Mouse (Mus musculus): Measurements from ENCODE around the gene Tmem156. TPM values are rescaled to one million over a fixed set of nuclear protein-coding genes. Genes with fewer than 3 reads are reported as not detected.

Gene Tmem156
- polyA plus RNA-seq, 1 experiment from 2014 or later: 0.74 TPM

DNA sequence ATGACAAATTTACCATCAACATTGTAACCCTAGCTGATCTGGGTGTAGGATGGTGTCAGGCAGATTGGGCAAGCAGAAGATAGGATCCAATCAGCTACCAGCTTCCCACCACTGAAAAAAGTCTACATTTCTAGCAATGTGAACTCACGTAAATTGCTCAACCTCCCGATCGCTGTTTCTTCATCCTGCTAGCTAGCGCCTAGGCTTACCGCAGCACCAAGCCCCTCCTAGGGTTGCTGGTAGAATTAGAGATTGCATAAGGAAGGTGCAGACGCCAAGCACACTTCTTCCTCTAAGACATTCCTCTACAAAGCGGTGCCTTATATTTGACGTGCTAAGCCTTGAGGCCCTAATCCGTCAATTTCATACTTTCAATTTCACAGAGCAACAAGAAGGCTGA, 53.6 kb downstream of the Tmem156 start:
- no peak for DNase-seq (ENCODE audit: low spot score)
- H3K36me3 ChIP-seq (ENCODE audit: control insufficient read depth, insufficient read depth, low read length): peaks cover 17% of the 10 kb centered on the region
- 82% methylated on average over 9 of the region's 9 CpGs for WGBS
- no peak overlapping the region for H3K27ac ChIP-seq (ENCODE audit: low read depth)
- no peak overlapping the region for H3K4me2 ChIP-seq (ENCODE audit: low read length)
- H3K4me3 ChIP-seq (ENCODE audit: low read depth, low read length): no peak overlapping the region
- ATAC-seq (replicated peaks; ENCODE audit: low FRiP score, low TSS enrichment, low read depth): no peak
- H3K9me3 ChIP-seq (ENCODE audit: control insufficient read depth, low read length): no peaks in the 10 kb centered on the region
- H3K4me1 ChIP-seq (replicated peaks; ENCODE audit: control insufficient read depth, insufficient read depth, low read length): no peaks in the 10 kb centered on the region
- H3K9ac ChIP-seq (ENCODE audit: low read length): no peak overlapping the region
- no peaks in the 10 kb centered on the region for H3K27me3 ChIP-seq (replicated peaks; ENCODE audit: control insufficient read depth, insufficient read depth, low read length)

DNA sequence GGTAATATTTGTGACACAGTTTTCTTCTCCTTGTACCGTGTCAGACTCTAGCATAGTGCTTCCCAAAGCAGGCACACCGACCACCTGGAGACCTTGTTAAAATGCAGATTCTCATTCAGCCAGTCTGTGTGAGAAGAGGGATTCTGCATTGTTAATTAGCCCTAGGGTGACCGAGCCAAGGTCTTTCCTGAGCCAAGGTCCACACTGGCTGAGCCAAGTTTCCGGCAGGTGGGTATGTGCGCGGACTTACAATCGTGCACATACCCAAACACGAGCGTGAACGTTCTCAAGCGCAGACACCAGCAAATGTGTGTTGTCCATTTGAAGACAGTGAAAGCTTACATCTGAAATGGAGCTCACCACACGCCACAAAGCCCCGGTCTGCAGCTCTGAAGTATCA, 55.3 kb downstream of the Tmem156 start:
- DNase-seq (ENCODE audit: low spot score): no peak
- Histone ChIP-seq H3K36me3 (ENCODE audit: control insufficient read depth, insufficient read depth, low read length) (peaks cover 17% of the 10 kb centered on the region), H3K9ac (ENCODE audit: low read length) (no peak overlapping the region), H3K4me2 (ENCODE audit: low read length) (no peak overlapping the region), H3K27me3 (replicated peaks; ENCODE audit: control insufficient read depth, insufficient read depth, low read length) (no peaks in the 10 kb centered on the region), H3K9me3 (ENCODE audit: control insufficient read depth, low read length) (no peaks in the 10 kb centered on the region), H3K4me1 (replicated peaks; ENCODE audit: control insufficient read depth, insufficient read depth, low read length) (no peaks in the 10 kb centered on the region), H3K4me3 (ENCODE audit: low read depth, low read length) (no peak overlapping the region), H3K27ac (ENCODE audit: low read depth) (no peak overlapping the region)
- WGBS: 84% methylated on average over 13 of the region's 13 CpGs
- no peak for ATAC-seq (replicated peaks; ENCODE audit: low FRiP score, low TSS enrichment, low read depth)

DNA sequence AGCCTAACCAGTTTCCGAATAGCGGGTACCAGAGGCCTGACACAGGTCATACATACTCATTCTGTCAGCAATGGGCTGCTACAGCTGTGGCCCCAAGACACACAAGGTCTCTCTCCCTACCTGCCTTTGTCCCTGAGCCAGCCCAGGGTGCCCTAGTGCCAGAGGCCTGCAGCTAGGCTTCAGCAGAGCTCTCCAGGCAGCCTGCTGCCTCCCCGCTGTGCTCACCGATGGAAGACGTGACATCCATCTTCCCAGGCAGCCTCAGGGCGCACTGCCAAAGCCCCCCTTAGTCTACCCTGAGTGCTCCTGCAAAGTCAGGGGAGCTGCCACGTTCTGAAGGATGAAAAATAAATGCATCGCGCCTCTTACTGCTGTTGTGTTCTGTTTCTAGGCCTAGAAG, 63.9 kb downstream of the Tmem156 start:
- ATAC-seq (replicated peaks; ENCODE audit: low FRiP score, low TSS enrichment, low read depth) (no peak), DNase-seq (ENCODE audit: low spot score) (peak; percentile 66)
- Histone ChIP-seq H3K27me3 (replicated peaks; ENCODE audit: control insufficient read depth, insufficient read depth, low read length) (no peaks in the 10 kb centered on the region), H3K4me2 (ENCODE audit: low read length) (no peak overlapping the region), H3K9ac (ENCODE audit: low read length) (no peak overlapping the region), H3K36me3 (ENCODE audit: control insufficient read depth, insufficient read depth, low read length) (peaks cover 13% of the 10 kb centered on the region; the same call in 1 of the 2 replicates), H3K4me1 (replicated peaks; ENCODE audit: control insufficient read depth, insufficient read depth, low read length) (no peaks in the 10 kb centered on the region), H3K9me3 (ENCODE audit: control insufficient read depth, low read length) (no peaks in the 10 kb centered on the region), H3K27ac (ENCODE audit: low read depth) (no peak overlapping the region), H3K4me3 (ENCODE audit: low read depth, low read length) (no peak overlapping the region)
- WGBS: 41% methylated on average over 9 of the region's 9 CpGs

DNA sequence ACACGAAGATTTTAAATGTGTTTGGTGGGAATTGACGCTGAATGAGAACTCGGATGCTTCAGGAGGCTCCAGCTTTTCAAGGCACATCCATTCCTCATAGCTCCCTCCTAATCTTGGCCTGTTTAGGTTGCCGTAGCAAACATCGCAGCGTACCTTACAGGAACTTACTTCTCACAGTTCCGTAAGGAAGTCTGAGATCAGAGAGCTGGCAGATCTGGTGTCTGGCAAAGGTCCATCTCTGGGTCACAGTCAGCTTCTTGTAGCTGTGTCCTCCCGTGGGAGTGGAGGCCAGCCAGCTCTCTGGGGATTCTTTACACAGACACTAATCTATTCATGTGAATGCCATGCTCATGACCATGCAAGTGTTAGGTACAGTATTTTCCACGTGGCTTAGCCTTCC, 65.2 kb downstream of the Tmem156 start:
- no peak for DNase-seq (ENCODE audit: low spot score)
- H3K27ac ChIP-seq (ENCODE audit: low read depth): no peak overlapping the region
- no peak overlapping the region for H3K4me3 ChIP-seq (ENCODE audit: low read depth, low read length)
- no peaks in the 10 kb centered on the region for H3K4me1 ChIP-seq (replicated peaks; ENCODE audit: control insufficient read depth, insufficient read depth, low read length)
- no peaks in the 10 kb centered on the region for H3K9me3 ChIP-seq (ENCODE audit: control insufficient read depth, low read length)
- no peak overlapping the region for H3K4me2 ChIP-seq (ENCODE audit: low read length)
- no peak overlapping the region for H3K9ac ChIP-seq (ENCODE audit: low read length)
- ATAC-seq (replicated peaks; ENCODE audit: low FRiP score, low TSS enrichment, low read depth): no peak
- 70% methylated on average over 9 of the region's 9 CpGs for WGBS
- H3K36me3 ChIP-seq (ENCODE audit: control insufficient read depth, insufficient read depth, low read length): peaks cover 17% of the 10 kb centered on the region
- no peaks in the 10 kb centered on the region for H3K27me3 ChIP-seq (replicated peaks; ENCODE audit: control insufficient read depth, insufficient read depth, low read length)

DNA sequence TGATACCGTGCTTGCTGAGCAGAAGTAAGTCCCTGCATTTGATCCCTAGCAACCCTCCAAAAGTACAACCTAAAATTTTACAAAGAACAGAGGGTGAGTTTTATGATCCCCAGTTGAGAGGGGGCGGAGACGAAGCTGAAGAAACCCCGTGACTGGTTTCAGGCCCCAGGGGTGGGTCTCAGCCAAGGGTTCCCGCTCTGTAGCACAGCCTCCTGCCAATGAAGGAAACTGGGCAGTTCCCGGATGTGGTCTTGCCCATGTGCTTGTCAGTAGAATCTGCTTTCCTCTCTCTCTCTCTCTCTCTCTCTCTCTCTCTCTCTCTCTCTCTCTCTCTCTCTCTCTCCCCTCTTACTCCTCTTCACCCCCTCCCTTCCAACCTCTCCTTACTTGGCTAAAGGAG, 66.0 kb downstream of the Tmem156 start:
- H3K27me3 ChIP-seq (replicated peaks; ENCODE audit: control insufficient read depth, insufficient read depth, low read length): no peaks in the 10 kb centered on the region
- H3K9ac ChIP-seq (ENCODE audit: low read length): no peak overlapping the region
- H3K4me2 ChIP-seq (ENCODE audit: low read length): no peak overlapping the region
- no peak overlapping the region for H3K27ac ChIP-seq (ENCODE audit: low read depth)
- no peak overlapping the region for H3K4me3 ChIP-seq (ENCODE audit: low read depth, low read length)
- 48% methylated on average over 6 of the region's 6 CpGs for WGBS
- no peaks in the 10 kb centered on the region for H3K9me3 ChIP-seq (ENCODE audit: control insufficient read depth, low read length)
- peaks cover 14% of the 10 kb centered on the region for H3K36me3 ChIP-seq (ENCODE audit: control insufficient read depth, insufficient read depth, low read length)
- DNase-seq (ENCODE audit: low spot score): no peak
- no peak for ATAC-seq (replicated peaks; ENCODE audit: low FRiP score, low TSS enrichment, low read depth)
- H3K4me1 ChIP-seq (replicated peaks; ENCODE audit: control insufficient read depth, insufficient read depth, low read length): no peaks in the 10 kb centered on the region

DNA sequence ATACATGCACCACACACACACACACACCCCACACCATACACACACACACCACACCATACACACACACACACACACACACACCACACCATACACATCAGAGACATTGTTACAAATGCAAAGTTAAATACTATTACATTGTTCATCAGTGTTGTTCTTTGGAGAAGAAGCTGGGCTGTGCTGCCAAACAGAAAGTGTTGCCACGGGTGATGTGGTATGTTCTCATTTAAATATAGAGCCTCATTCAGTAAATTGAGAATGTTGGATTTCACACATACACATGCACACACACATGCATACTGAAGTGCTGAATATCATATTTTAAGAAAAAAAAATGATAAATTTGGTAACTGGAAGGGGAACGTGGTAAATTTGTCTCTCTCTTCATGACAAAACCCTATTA, 67.3 kb downstream of the Tmem156 start:
- Histone ChIP-seq H3K9ac (ENCODE audit: low read length) (no peak overlapping the region), H3K4me2 (ENCODE audit: low read length) (no peak overlapping the region), H3K27me3 (replicated peaks; ENCODE audit: control insufficient read depth, insufficient read depth, low read length) (no peaks in the 10 kb centered on the region), H3K4me1 (replicated peaks; ENCODE audit: control insufficient read depth, insufficient read depth, low read length) (no peaks in the 10 kb centered on the region), H3K36me3 (ENCODE audit: control insufficient read depth, insufficient read depth, low read length) (peaks cover 10% of the 10 kb centered on the region; the same call in 1 of the 2 replicates), H3K27ac (ENCODE audit: low read depth) (no peak overlapping the region), H3K4me3 (ENCODE audit: low read depth, low read length) (no peak overlapping the region), H3K9me3 (ENCODE audit: control insufficient read depth, low read length) (no peaks in the 10 kb centered on the region)
- WGBS: 81% methylated on average over 2 of the region's 2 CpGs
- DNase-seq (ENCODE audit: low spot score) (no peak), ATAC-seq (replicated peaks; ENCODE audit: low FRiP score, low TSS enrichment, low read depth) (no peak)

DNA sequence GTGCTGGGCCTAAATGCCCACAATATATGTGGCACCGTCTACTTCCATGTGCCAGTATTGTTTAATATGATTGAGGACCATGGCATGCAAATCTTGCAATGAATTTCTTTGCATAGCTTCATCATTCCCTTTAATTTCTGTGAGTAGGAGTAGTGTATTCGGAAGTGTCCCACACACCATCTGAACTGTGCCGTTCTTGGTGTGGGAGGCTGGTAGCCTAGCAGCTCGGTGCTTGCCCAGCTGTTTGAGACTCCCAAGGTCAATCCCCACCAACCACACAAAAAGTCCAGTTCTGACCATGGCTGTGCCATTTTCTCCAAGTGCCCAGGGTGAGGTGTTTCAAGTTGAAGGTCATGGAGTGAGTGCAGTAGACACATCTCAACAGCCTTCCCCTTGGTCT, 69.9 kb downstream of the Tmem156 start:
- H3K4me1 ChIP-seq (replicated peaks; ENCODE audit: control insufficient read depth, insufficient read depth, low read length): no peaks in the 10 kb centered on the region
- no peak for DNase-seq (ENCODE audit: low spot score)
- H3K9ac ChIP-seq (ENCODE audit: low read length): no peak overlapping the region
- no peak overlapping the region for H3K27ac ChIP-seq (ENCODE audit: low read depth)
- no peaks in the 10 kb centered on the region for H3K9me3 ChIP-seq (ENCODE audit: control insufficient read depth, low read length)
- H3K4me3 ChIP-seq (ENCODE audit: low read depth, low read length): no peak overlapping the region
- H3K36me3 ChIP-seq (ENCODE audit: control insufficient read depth, insufficient read depth, low read length): peaks cover 15% of the 10 kb centered on the region; the same call in 1 of the 2 replicates
- H3K4me2 ChIP-seq (ENCODE audit: low read length): no peak overlapping the region
- 91% methylated on average over 4 of the region's 4 CpGs for WGBS
- H3K27me3 ChIP-seq (replicated peaks; ENCODE audit: control insufficient read depth, insufficient read depth, low read length): no peaks in the 10 kb centered on the region
- ATAC-seq (replicated peaks; ENCODE audit: low FRiP score, low TSS enrichment, low read depth): no peak

DNA sequence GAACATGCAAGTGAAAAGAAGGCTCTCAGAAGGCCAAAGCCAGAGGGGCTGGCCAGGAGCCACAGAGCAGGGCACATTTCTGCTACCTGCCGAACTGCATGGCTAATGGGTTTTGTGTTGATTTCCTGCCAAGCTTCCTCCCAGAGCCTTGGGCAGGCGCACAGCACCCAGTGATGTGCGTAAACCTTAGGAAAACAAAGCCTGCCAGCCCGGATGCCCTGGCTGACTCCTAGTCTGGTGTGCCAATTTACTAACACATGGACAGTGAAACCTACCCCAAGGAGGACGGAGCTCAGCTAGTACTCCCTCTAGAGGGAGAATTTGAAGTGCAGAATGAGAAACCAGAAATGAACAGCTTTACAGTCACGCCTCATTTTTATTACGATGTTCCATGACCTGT, 72.1 kb downstream of the Tmem156 start:
- DNase-seq (ENCODE audit: low spot score): no peak
- no peak for ATAC-seq (replicated peaks; ENCODE audit: low FRiP score, low TSS enrichment, low read depth)
- H3K4me3 ChIP-seq (ENCODE audit: low read depth, low read length): no peak overlapping the region
- H3K4me1 ChIP-seq (replicated peaks; ENCODE audit: control insufficient read depth, insufficient read depth, low read length): no peaks in the 10 kb centered on the region
- H3K27ac ChIP-seq (ENCODE audit: low read depth): no peak overlapping the region
- no peaks in the 10 kb centered on the region for H3K27me3 ChIP-seq (replicated peaks; ENCODE audit: control insufficient read depth, insufficient read depth, low read length)
- H3K9ac ChIP-seq (ENCODE audit: low read length): no peak overlapping the region
- WGBS: 71% methylated on average over 7 of the region's 7 CpGs
- H3K9me3 ChIP-seq (ENCODE audit: control insufficient read depth, low read length): no peaks in the 10 kb centered on the region
- peaks cover 18% of the 10 kb centered on the region; the same call in 1 of the 2 replicates for H3K36me3 ChIP-seq (ENCODE audit: control insufficient read depth, insufficient read depth, low read length)
- H3K4me2 ChIP-seq (ENCODE audit: low read length): no peak overlapping the region

DNA sequence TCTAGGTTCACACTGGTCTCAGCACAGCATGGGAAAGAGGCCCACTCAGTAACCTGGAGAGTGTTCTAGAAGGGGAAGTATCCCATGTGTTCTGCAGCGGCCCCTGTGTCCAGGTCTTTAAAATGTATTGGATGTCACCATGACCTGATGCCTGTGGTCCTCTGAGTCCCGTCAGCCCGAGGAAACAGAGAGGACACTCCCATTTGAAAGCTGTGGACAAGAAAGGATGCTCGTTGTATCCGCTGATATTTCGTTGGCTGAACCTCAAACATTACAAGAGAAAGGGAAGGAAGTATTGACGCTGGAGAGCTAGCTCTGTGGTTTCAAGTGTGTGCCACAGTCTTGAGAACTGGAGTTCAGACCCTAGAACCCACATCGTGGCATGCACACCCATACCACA, 72.8 kb downstream of the Tmem156 start:
- Histone ChIP-seq H3K27ac (ENCODE audit: low read depth) (no peak overlapping the region), H3K36me3 (ENCODE audit: control insufficient read depth, insufficient read depth, low read length) (peaks cover 18% of the 10 kb centered on the region; the same call in 1 of the 2 replicates)

More for the DNA sequence above, 72.8 kb downstream of the Tmem156 start:
- ATAC-seq (replicated peaks; ENCODE audit: low FRiP score, low TSS enrichment, low read depth): no peak
- H3K4me3 ChIP-seq (ENCODE audit: low read depth, low read length): no peak overlapping the region
- DNase-seq (ENCODE audit: low spot score): no peak
- WGBS: 81% methylated on average over 8 of the region's 8 CpGs
- H3K4me2 ChIP-seq (ENCODE audit: low read length): no peak overlapping the region
- H3K27me3 ChIP-seq (replicated peaks; ENCODE audit: control insufficient read depth, insufficient read depth, low read length): no peaks in the 10 kb centered on the region
- H3K9ac ChIP-seq (ENCODE audit: low read length): no peak overlapping the region
- no peaks in the 10 kb centered on the region for H3K4me1 ChIP-seq (replicated peaks; ENCODE audit: control insufficient read depth, insufficient read depth, low read length)
- no peaks in the 10 kb centered on the region for H3K9me3 ChIP-seq (ENCODE audit: control insufficient read depth, low read length)

All from intestine, embryonic 14.5 days (tissue).